Mouse (Mus musculus): ENCODE data around the gene Spred2. TPM values are rescaled to one million over a fixed set of nuclear protein-coding genes. Genes with fewer than 3 reads are reported as not detected.

Spred2 gene
- polyA plus RNA-seq (2012; rRNA removed): 25.4 and 34.0 TPM in 2 replicates

- DNase-seq: peak; percentile 79
- peak within 1 kb of the TSS; percentile 94 for H3K27ac ChIP-seq (ENCODE audit: control insufficient read depth, insufficient read depth, low read length)
- H3K4me3 ChIP-seq (ENCODE audit: control insufficient read depth, insufficient read depth, low read length): peak within 1 kb of the TSS; percentile 96
- H3K27me3 ChIP-seq (ENCODE audit: control insufficient read depth, insufficient read depth, low read length): no peaks in the 10 kb centered on the region
- no peaks in the 10 kb centered on the region for H3K36me3 ChIP-seq (ENCODE audit: control insufficient read depth, insufficient read depth, low read length)
- under 1% methylated on average over 57 of the region's 57 CpGs for WGBS
- peaks cover 18% of the 10 kb centered on the region for H3K4me1 ChIP-seq (replicated peaks; ENCODE audit: control insufficient read depth, insufficient read depth, low read length)
- peak; percentile 36; the same call in 1 of the 2 replicates for TF ChIP-seq POLR2A (IDR thresholded peaks at IDR 0.05; ENCODE audit: control insufficient read depth, extremely low read depth, insufficient read depth, low read length, poor library complexity)
- peak; percentile 42; the same call in 1 of the 2 replicates for TF ChIP-seq CTCF (IDR thresholded peaks at IDR 0.05; ENCODE audit: borderline replicate concordance, control insufficient read depth, extremely low read depth, insufficient read depth, low read length, poor library complexity)
Measured at GRCm38 (mm10) chr11:19923888-19924756, at the start of gene Spred2. Gene Spred2, plus strand, starts transcription at chr11:19924375.

DNA sequence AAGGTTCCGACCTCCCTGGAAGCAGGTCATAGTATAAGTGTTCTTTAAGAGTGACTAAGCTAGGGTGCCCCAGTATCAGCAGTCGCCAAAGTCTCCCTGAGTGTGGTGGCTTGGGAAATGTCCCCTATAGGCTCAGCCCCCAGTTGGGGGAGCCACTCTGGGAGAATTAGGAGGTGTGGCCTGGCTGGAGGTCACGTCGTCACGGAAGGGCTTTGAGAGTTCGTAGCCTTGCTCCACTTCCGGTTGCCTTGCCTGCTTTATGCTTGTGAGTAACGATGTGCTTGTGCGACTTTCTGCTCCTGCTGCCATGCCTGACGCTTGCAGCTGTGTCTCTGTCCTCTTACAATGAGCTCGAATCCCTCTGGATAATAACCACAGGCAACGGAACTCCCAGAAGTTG, 48.6 kb upstream of the Spred2 start:
- H3K27me3 ChIP-seq (ENCODE audit: control insufficient read depth, insufficient read depth, low read length): no peaks in the 10 kb centered on the region
- H3K4me3 ChIP-seq (ENCODE audit: control insufficient read depth, insufficient read depth, low read length): no peak overlapping the region
- no peak for DNase-seq
- no peaks in the 10 kb centered on the region for H3K4me1 ChIP-seq (replicated peaks; ENCODE audit: control insufficient read depth, insufficient read depth, low read length)
- no peaks in the 10 kb centered on the region for H3K36me3 ChIP-seq (ENCODE audit: control insufficient read depth, insufficient read depth, low read length)
- TF ChIP-seq POLR2A (IDR thresholded peaks at IDR 0.05; ENCODE audit: control insufficient read depth, extremely low read depth, insufficient read depth, low read length, poor library complexity): no peak
- no peak for TF ChIP-seq CTCF (IDR thresholded peaks at IDR 0.05; ENCODE audit: borderline replicate concordance, control insufficient read depth, extremely low read depth, insufficient read depth, low read length, poor library complexity)
- H3K27ac ChIP-seq (ENCODE audit: control insufficient read depth, insufficient read depth, low read length): no peak overlapping the region
- 79% methylated on average over 12 of the region's 12 CpGs for WGBS

- Histone ChIP-seq H3K4me3 (ENCODE audit: control insufficient read depth, insufficient read depth, low read length) (no peak overlapping the region), H3K27ac (ENCODE audit: control insufficient read depth, insufficient read depth, low read length) (no peak overlapping the region), H3K4me1 (replicated peaks; ENCODE audit: control insufficient read depth, insufficient read depth, low read length) (no peaks in the 10 kb centered on the region), H3K27me3 (ENCODE audit: control insufficient read depth, insufficient read depth, low read length) (no peaks in the 10 kb centered on the region), H3K36me3 (ENCODE audit: control insufficient read depth, insufficient read depth, low read length) (no peaks in the 10 kb centered on the region)
- no peak for TF ChIP-seq POLR2A (IDR thresholded peaks at IDR 0.05; ENCODE audit: control insufficient read depth, extremely low read depth, insufficient read depth, low read length, poor library complexity)
- TF ChIP-seq CTCF (IDR thresholded peaks at IDR 0.05; ENCODE audit: borderline replicate concordance, control insufficient read depth, extremely low read depth, insufficient read depth, low read length, poor library complexity): no peak
- no peak for DNase-seq
- 92% methylated on average over 5 of the region's 5 CpGs for WGBS
Measured at GRCm38 (mm10) chr11:19875964-19876363, 48.2 kb upstream of the Spred2 start.

DNA sequence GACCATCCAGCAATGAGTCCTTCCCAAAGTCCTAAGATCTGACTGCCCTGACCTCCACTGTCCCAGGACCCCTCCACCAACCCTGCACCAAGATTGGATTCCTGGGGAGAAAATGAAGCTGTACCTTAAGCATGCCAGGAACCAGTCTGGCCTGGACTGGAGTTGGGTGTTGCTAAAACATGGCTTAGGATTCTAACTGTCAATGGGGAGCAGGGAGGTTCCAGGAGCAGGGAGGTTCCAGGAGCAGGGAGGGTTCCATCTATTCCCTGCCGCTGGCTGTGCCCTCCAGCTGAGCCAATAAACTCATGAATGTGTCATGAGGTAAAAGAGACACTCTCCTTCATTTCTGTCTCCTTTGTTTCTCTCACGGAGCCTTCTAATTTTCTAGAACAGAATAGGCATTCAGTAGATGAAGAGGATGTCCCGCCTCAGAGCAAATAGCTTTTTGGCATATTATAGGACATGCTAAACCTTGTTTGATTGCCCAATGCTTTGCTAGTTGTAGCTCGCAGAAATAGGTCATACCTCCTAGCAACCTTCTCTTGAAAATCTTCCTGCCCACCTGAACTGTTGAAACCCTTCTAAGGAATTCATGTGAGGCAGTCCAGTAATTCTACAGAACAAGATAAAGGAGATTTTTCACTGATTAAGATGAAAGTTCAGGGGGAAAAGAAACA, 46.8 kb upstream of the Spred2 start:
- no peak overlapping the region for H3K27ac ChIP-seq (ENCODE audit: control insufficient read depth, insufficient read depth, low read length)
- no peaks in the 10 kb centered on the region for H3K36me3 ChIP-seq (ENCODE audit: control insufficient read depth, insufficient read depth, low read length)
- no peaks in the 10 kb centered on the region for H3K27me3 ChIP-seq (ENCODE audit: control insufficient read depth, insufficient read depth, low read length)
- DNase-seq: no peak
- H3K4me3 ChIP-seq (ENCODE audit: control insufficient read depth, insufficient read depth, low read length): no peak overlapping the region
- 86% methylated on average over 4 of the region's 4 CpGs for WGBS
- no peaks in the 10 kb centered on the region for H3K4me1 ChIP-seq (replicated peaks; ENCODE audit: control insufficient read depth, insufficient read depth, low read length)
- no peak for TF ChIP-seq POLR2A (IDR thresholded peaks at IDR 0.05; ENCODE audit: control insufficient read depth, extremely low read depth, insufficient read depth, low read length, poor library complexity)

- H3K27me3 ChIP-seq (ENCODE audit: control insufficient read depth, insufficient read depth, low read length): no peaks in the 10 kb centered on the region
- H3K36me3 ChIP-seq (ENCODE audit: control insufficient read depth, insufficient read depth, low read length): no peaks in the 10 kb centered on the region
- no peaks in the 10 kb centered on the region for H3K4me1 ChIP-seq (replicated peaks; ENCODE audit: control insufficient read depth, insufficient read depth, low read length)
- DNase-seq: no peak
- TF ChIP-seq CTCF (IDR thresholded peaks at IDR 0.05; ENCODE audit: borderline replicate concordance, control insufficient read depth, extremely low read depth, insufficient read depth, low read length, poor library complexity): no peak
- no peak for TF ChIP-seq POLR2A (IDR thresholded peaks at IDR 0.05; ENCODE audit: control insufficient read depth, extremely low read depth, insufficient read depth, low read length, poor library complexity)
- whole genome bisulfite sequencing: 91% methylated on average over 2 of the region's 2 CpGs
- H3K27ac ChIP-seq (ENCODE audit: control insufficient read depth, insufficient read depth, low read length): no peak overlapping the region
- no peak overlapping the region for H3K4me3 ChIP-seq (ENCODE audit: control insufficient read depth, insufficient read depth, low read length)
Measured at GRCm38 (mm10) chr11:19881342-19881741, 42.8 kb upstream of the Spred2 start.

DNA sequence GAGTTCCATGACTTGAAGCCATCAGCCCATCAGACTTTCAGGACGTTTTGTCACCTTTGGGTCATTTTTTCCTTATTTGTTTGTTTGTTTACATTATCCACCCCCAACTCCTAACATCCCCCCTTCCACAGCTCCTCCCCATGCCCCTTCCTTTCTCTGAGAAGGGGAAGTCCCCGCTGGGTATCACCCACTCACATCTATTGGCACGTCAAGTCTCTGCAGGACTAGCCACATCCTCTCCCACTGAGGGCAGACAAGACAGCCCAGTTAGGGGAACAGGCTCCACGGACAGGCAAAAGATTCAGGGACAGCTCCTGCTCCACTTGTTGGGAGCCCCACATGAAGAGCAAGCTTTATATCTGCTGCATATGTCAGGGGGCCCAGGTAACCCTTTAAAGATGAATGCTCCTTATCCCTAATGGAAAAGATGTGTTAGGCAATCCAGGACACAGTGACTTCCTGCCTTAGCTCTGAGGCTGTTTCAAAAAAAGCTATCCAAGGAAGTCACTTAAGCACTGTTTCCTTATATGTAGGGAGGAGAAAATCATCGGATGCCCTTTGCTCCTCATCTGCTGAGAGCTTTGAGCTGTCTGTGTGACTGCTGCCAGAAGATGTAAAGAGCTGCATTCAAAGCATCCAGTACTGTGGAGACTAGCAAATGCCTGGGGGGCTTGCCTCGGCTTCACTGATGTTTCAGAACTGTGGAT, 33.3 kb upstream of the Spred2 start:
- WGBS: 18% methylated on average over 6 of the region's 6 CpGs
- Histone ChIP-seq H3K4me3 (ENCODE audit: control insufficient read depth, insufficient read depth, low read length) (no peak overlapping the region), H3K27ac (ENCODE audit: control insufficient read depth, insufficient read depth, low read length) (no peak overlapping the region), H3K4me1 (replicated peaks; ENCODE audit: control insufficient read depth, insufficient read depth, low read length) (peaks cover 5% of the 10 kb centered on the region; the same call in 1 of the 2 replicates), H3K27me3 (ENCODE audit: control insufficient read depth, insufficient read depth, low read length) (no peaks in the 10 kb centered on the region), H3K36me3 (ENCODE audit: control insufficient read depth, insufficient read depth, low read length) (no peaks in the 10 kb centered on the region)
- DNase-seq: no peak
- TF ChIP-seq CTCF (IDR thresholded peaks at IDR 0.05; ENCODE audit: borderline replicate concordance, control insufficient read depth, extremely low read depth, insufficient read depth, low read length, poor library complexity) (no peak), POLR2A (IDR thresholded peaks at IDR 0.05; ENCODE audit: control insufficient read depth, extremely low read depth, insufficient read depth, low read length, poor library complexity) (no peak)

Data from thymus, adult 2 months (tissue).